Mouse (Mus musculus) mammary gland, adult 2 months (tissue): Measurements from ENCODE around the gene Erich6. TPM values are rescaled to one million over a fixed set of nuclear protein-coding genes. Genes with fewer than 3 reads are reported as not detected.

Experiments
- polyA plus RNA-seq: library from polyadenylated mRNA; depleted of rRNA; stranded (reverse); fragments of >200 nt; gene quantifications from 2 replicates; pipeline ENCODE4 v1.2.3, GENCODE M21; 2012; ENCODE audit warnings: low replicate concordance; rRNA removed

Gene Erich6
- polyA plus RNA-seq, result 0.07 TPM in 1 of 2 replicates, not detected in the other

GRCm38 (mm10) chr3:58636406-58637295, at the start of gene Erich6:
Gene Erich6 (minus strand): TSS chr3:58637207.

DNA sequence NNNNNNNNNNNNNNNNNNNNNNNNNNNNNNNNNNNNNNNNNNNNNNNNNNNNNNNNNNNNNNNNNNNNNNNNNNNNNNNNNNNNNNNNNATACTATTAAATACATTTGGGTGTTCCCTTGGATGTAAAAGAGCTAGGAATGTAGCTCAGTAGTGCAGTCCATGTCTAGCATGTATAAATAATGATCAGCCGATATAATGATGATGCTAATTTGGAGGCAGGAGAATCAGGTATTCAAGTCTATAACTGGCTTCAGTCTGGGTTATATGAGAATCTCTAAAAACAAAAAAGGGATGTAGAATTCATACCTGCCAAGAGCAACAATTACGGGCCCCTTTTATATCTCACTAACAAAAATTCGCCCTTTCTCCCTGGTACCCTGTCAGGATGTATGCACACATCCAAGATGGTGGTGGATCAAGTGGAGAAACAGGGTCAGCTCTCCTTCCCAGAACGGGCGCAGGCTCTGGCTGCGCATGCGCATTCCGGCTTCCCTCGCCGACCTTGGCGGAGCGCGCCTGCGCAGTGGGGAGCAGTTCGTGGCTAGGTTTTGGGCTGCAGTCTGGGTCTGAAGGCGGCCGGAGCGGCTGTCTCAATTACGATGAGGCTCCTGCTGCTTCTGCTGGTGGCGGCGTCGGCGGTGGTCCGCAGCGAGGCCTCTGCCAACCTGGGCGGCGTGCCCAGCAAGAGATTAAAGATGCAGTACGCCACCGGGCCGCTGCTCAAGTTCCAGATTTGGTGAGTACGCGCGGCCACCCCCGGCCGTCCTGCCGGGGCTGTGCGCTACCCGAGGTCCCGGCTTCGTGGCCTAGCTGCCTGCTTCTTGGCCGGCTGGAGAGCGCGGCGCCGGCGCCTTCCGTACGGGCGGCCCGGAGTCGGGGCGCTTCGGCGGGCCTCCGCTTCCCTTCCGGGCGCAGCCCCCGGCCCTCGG, 60.6 kb downstream of the Erich6 start, which contains the start of gene Selenot:
Gene Selenot, plus strand, starts transcription at position 500 of the 930 bp plus-strand sequence.

Other genes with a start within 250 kb of the Erich6 start
- gene Tsc22d2, start 222.5 kb downstream of the Erich6 start, polyA plus RNA-seq, result 12.6 and 40.9 TPM in 2 replicates
- 3.7 and 12.6 TPM in 2 replicates for gene Eif2a, start 111.4 kb downstream of the Erich6 start, polyA plus RNA-seq
- gene Serp1, start 111.3 kb downstream of the Erich6 start, polyA plus RNA-seq, result 23.3 and 60.1 TPM in 2 replicates
- 27.4 and 64.2 TPM in 2 replicates for gene Selenot, start 60.6 kb downstream of the Erich6 start, polyA plus RNA-seq
- 13.9 and 28.7 TPM in 2 replicates for gene Siah2, start 55.2 kb upstream of the Erich6 start, polyA plus RNA-seq
- gene Mindy4b-ps, start 185.1 kb upstream of the Erich6 start, polyA plus RNA-seq, result not detected in 2 replicates
- gene Clrn1, start 248.1 kb upstream of the Erich6 start, polyA plus RNA-seq, result not detected in 2 replicates